Mouse (Mus musculus) lung, adult 18-20 months (tissue): ENCODE results near the gene Gm867.

ENCODE experiments used
- DNase-seq, 2 experiments: peaks; one replicate each; pipeline ENCODE4 v3.0.0; 2022; ENCODE audit warnings: mixed read lengths in 2 of 2

The Gm867 gene

GRCm38 (mm10) chr10:75940520-75940919 is at the start of gene Gm867:
TSS of gene Gm867 (minus strand) at chr10:75940672.
- DNase-seq: no peak

- DNase-seq: no peak
Measured at GRCm38 (mm10) chr10:75979432-75979831, 39.0 kb upstream of the Gm867 start.

- no peak for DNase-seq
Measured at GRCm38 (mm10) chr10:75978835-75979157, 38.3 kb upstream of the Gm867 start.

GRCm38 (mm10) chr10:75978119-75978834 is 37.8 kb upstream of the Gm867 start:
- no peak for DNase-seq

GRCm38 (mm10) chr10:75975216-75975615 is 34.7 kb upstream of the Gm867 start:
- no peak for DNase-seq

GRCm38 (mm10) chr10:75973846-75974245 is 33.4 kb upstream of the Gm867 start:
- no peak for DNase-seq

GRCm38 (mm10) chr10:75954381-75954811 is 13.9 kb upstream of the Gm867 start, which contains the start of gene Gm5134:
TSS of gene Gm5134 (plus strand) at chr10:75954514.
- no peak for DNase-seq

- peak in 1 of 2 experiments; percentile 58 for DNase-seq
Measured at GRCm38 (mm10) chr10:75951424-75952050, 11.1 kb upstream of the Gm867 start.

- no peak for DNase-seq
Measured at GRCm38 (mm10) chr10:75950791-75951210, 10.3 kb upstream of the Gm867 start.

- DNase-seq: no peak
Measured at GRCm38 (mm10) chr10:75949053-75950045, 8.9 kb upstream of the Gm867 start.

- DNase-seq: no peak
Measured at GRCm38 (mm10) chr10:75948079-75948478, 7.6 kb upstream of the Gm867 start.

- DNase-seq: peak; percentile 81 to 84
Measured at GRCm38 (mm10) chr10:75945896-75946295, 5.4 kb upstream of the Gm867 start.

- DNase-seq: no peak
Measured at GRCm38 (mm10) chr10:75945213-75945612, 4.7 kb upstream of the Gm867 start.

- peak in 1 of 2 experiments; percentile 9 for DNase-seq
Measured at GRCm38 (mm10) chr10:75944066-75944772, 3.7 kb upstream of the Gm867 start.

- DNase-seq: peak; percentile 37 to 68
Measured at GRCm38 (mm10) chr10:75942736-75943477, 2.4 kb upstream of the Gm867 start, which contains the start of gene Vpreb3. TSS of gene Vpreb3 (plus strand) at chr10:75943057.

GRCm38 (mm10) chr10:75941042-75941824 is 761 bp upstream of the Gm867 start:
- DNase-seq: no peak

GRCm38 (mm10) chr10:75939481-75940234 is 814 bp downstream of the Gm867 start:
- no peak for DNase-seq

- no peak for DNase-seq
Measured at GRCm38 (mm10) chr10:75937851-75938643, 2.4 kb downstream of the Gm867 start.
